Mouse (Mus musculus) hindbrain, embryonic 16.5 days (tissue): ENCODE measurements at regions not wholly inside any gene's neighbourhood (a gene's known extent, or its start where the extent isn't known, plus 50 kb on each side); places are given as distances from the start of the nearest gene placed in this dataset.

Experiments
- ATAC-seq: fragments of 200-750 bp; cut with Nextera tagmentation; 2 replicates; pipeline ENCODE4 v1.8.0; 2017; ENCODE audit warnings: moderate TSS enrichment, moderate library complexity
- H3K27ac ChIP-seq: fragments of 300-500 bp; sonication (generic); 2 replicates; pipeline ENCODE4 v1.5.1; 2014; ENCODE audit warnings: low read depth, mild to moderate bottlenecking, control low read depth, low read length, moderate library complexity
- H3K27me3 ChIP-seq: fragments of 300-500 bp; sonication (generic); replicated peaks from 2 replicates; pipeline ENCODE4 v1.6.1; 2014; ENCODE audit warnings: low read length; ENCODE audit not compliant: control insufficient read depth, insufficient read depth
- H3K36me3 ChIP-seq: fragments of 300-500 bp; sonication (generic); 2 replicates; pipeline ENCODE4 v1.6.1; 2014; ENCODE audit warnings: mild to moderate bottlenecking, low read length, moderate library complexity, mixed read lengths; ENCODE audit not compliant: control insufficient read depth, insufficient read depth
- H3K4me1 ChIP-seq: fragments of 300-500 bp; sonication (generic); 2 replicates; pipeline ENCODE4 v1.6.1; 2014; ENCODE audit warnings: low read depth, low read length; ENCODE audit not compliant: control insufficient read depth, insufficient read depth
- H3K4me2 ChIP-seq: fragments of 300-500 bp; sonication (generic); 2 replicates; pipeline ENCODE4 v1.6.1; 2014; ENCODE audit warnings: mild to moderate bottlenecking, low read length, control low read depth, moderate library complexity
- H3K4me3 ChIP-seq: fragments of 300-500 bp; sonication (generic); 2 replicates; pipeline ENCODE4 v1.5.1; 2014; ENCODE audit warnings: mild to moderate bottlenecking, low read length, control low read depth, moderate library complexity
- H3K9ac ChIP-seq: fragments of 300-500 bp; sonication (generic); 2 replicates; pipeline ENCODE4 v1.6.1; 2014; ENCODE audit warnings: low read depth, mild to moderate bottlenecking, control low read depth, low read length, moderate library complexity
- H3K9me3 ChIP-seq: fragments of 300-500 bp; sonication (generic); 2 replicates; pipeline ENCODE4 v1.6.1; 2014; ENCODE audit warnings: mild to moderate bottlenecking, low read length, moderate library complexity; ENCODE audit not compliant: control insufficient read depth
- WGBS: fragments of 180-500 bp; shearing (Covaris S2); extraction: QIAGEN DNeasy Blood & Tissue Kit; methylation state at CpG from one replicate; pipeline ENCODE4 v1.1.7; 2014; 5-methylcytosine and 5-hydroxymethylcytosine counted together

DNA sequence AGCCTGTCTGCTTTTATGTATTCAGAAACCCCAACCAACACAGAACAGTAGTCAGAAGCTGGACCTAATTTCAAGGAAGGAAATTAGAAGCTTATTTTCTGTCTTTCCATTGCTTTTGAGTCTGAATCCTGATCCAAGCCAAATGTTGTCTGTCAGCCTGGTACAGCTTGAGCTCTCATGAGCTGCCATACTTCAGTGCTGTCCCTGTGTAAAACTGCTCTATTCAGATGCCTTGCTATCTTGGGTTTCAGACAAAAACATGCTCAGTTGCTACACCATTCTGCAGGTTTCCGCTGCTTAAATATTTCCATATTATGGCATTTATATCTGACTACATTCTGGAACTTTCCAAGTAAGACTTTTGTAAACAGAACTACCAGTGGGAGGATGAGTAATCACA is 1403.2 kb downstream of the Epha7 start:
- H3K27ac ChIP-seq = no peak overlapping the region
- no peaks in the 10 kb centered on the region for H3K4me1 ChIP-seq
- H3K9me3 ChIP-seq = no peaks in the 10 kb centered on the region
- ATAC-seq = no peak
- no peaks in the 10 kb centered on the region for H3K36me3 ChIP-seq
- H3K4me3 ChIP-seq = no peak overlapping the region
- H3K9ac ChIP-seq = no peak overlapping the region
- 93% methylated on average over 1 of the region's 1 CpGs for WGBS
- no peaks in the 10 kb centered on the region for H3K27me3 ChIP-seq
- H3K4me2 ChIP-seq = no peak overlapping the region

DNA sequence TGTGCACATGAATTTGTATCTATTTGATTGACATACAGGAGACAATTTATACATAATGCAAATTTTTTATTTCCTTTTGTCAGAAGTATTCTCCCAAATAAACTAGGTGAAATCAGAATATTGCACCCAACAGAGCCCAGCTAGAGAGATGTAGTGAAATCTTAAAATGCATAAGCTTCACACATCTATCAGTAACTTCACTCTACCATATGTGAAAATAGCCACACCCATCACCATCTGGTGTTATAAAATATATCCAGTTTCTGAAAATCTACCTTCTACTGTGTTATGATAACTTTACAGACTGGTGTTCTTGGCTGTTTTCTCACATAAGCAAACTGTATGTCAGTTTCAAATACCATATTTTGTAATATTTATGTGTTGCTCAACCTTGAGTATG is 1414.2 kb downstream of the Epha7 start:
- ATAC-seq = no peak
- Histone ChIP-seq H3K4me2 (no peak overlapping the region), H3K27ac (no peak overlapping the region)

DNA sequence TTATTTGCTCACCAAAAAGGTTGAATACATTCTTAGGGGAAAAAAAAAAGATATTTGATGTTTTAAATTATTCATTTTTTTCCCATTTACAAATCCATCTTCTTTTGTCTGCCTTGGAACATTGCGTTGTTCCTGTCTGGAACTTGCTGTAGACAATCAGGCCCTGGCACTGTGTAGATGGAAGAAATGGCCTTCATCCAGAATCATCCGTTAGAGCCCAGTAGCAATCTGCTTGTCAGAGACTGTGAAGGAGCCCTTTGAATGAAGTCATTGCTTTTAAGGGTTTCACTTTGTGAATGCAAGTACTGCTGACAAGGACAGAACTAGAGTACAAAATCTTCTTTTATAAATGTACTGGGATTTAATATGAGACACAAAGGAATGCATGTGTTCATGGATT is 1449.2 kb downstream of the Epha7 start:
- Histone ChIP-seq H3K4me3 (no peak overlapping the region), H3K9me3 (no peaks in the 10 kb centered on the region), H3K36me3 (no peaks in the 10 kb centered on the region), H3K27ac (no peak overlapping the region), H3K9ac (no peak overlapping the region), H3K4me2 (no peak overlapping the region), H3K27me3 (no peaks in the 10 kb centered on the region), H3K4me1 (no peaks in the 10 kb centered on the region)
- WGBS = 53% methylated on average over 2 of the region's 2 CpGs
- ATAC-seq = no peak

More for the DNA sequence above, 1414.2 kb downstream of the Epha7 start:
- Histone ChIP-seq H3K9me3 (no peaks in the 10 kb centered on the region), H3K4me1 (no peaks in the 10 kb centered on the region), H3K4me3 (no peak overlapping the region), H3K27me3 (no peaks in the 10 kb centered on the region), H3K36me3 (no peaks in the 10 kb centered on the region), H3K9ac (no peak overlapping the region)

DNA sequence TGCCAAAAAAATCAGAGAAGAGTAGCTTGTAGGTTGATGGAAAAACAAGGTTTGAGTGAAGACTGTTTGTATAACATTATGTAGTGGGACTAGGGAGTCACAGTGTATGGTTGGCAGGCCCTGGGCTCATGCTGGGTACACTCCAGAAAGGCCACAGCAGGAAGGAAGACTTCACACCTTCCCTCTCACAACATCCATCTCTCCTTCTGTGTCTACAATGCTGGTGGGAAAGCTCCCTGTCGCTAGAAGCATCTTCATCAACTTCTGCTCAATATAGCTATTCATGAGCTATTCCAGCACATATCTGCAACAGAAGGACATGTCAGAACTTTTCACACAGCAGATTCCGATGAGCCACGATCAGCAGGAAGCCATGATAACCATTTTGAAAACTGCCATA is 1455.1 kb downstream of the Epha7 start:
- Histone ChIP-seq H3K4me3 (no peak overlapping the region), H3K4me2 (no peak overlapping the region), H3K4me1 (no peaks in the 10 kb centered on the region), H3K9ac (no peak overlapping the region), H3K9me3 (no peaks in the 10 kb centered on the region), H3K36me3 (no peaks in the 10 kb centered on the region), H3K27ac (no peak overlapping the region), H3K27me3 (no peaks in the 10 kb centered on the region)
- no peak for ATAC-seq
- 70% methylated on average over 3 of the region's 3 CpGs for WGBS

DNA sequence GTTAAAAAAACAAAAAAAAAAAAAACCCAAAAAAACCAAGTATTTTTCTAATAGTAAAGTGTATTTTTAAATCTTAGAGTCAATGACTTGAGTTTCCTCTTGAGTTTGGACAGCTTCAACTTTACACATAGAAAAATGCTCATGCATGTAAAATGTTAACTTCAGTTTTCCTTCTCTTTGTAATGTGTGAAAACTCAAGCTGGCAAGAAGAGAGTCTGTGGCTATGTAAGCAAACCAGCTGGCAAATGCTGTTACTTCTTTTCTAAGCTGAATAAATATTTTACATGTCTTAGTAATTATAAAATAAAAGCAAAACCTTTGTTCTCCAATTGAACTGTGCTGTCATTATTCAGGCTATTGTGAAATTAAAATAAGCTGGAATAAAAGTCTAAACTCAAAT is 1457.1 kb downstream of the Epha7 start:
- H3K27ac ChIP-seq = no peak overlapping the region
- H3K9ac ChIP-seq = no peak overlapping the region
- H3K4me2 ChIP-seq = no peak overlapping the region
- no peak for ATAC-seq
- H3K36me3 ChIP-seq = no peaks in the 10 kb centered on the region
- no peaks in the 10 kb centered on the region for H3K9me3 ChIP-seq
- no peak overlapping the region for H3K4me3 ChIP-seq
- no peaks in the 10 kb centered on the region for H3K4me1 ChIP-seq
- H3K27me3 ChIP-seq = no peaks in the 10 kb centered on the region

DNA sequence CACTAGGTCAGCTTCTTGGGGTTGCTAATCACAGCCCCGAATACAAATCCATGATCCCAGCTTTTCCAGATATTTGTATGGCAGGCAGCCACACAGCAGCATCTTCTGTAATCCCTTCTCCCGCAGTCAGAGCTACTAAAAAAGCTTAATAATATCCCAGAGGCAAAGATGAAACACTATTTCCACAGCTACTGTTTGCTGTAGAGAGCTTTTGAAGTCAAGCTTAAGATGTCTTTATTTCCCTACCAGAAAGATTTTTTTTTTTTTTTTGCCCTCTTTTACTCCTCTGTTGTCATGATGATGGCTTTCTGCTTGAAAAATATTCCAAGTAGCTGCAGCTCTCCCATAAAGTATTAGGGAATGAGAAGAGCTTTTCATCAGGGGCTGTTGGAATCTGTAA is 1499.5 kb downstream of the Epha7 start:
- no peak overlapping the region for H3K9ac ChIP-seq
- H3K9me3 ChIP-seq = no peaks in the 10 kb centered on the region
- 32% methylated on average over 2 of the region's 2 CpGs for WGBS
- no peaks in the 10 kb centered on the region for H3K36me3 ChIP-seq
- H3K27me3 ChIP-seq = no peaks in the 10 kb centered on the region
- no peak overlapping the region for H3K4me2 ChIP-seq
- peaks cover 4% of the 10 kb centered on the region for H3K4me1 ChIP-seq
- no peak overlapping the region for H3K27ac ChIP-seq
- H3K4me3 ChIP-seq = no peak overlapping the region
- peak; percentile 30; the same call in 1 of the 2 replicates for ATAC-seq

DNA sequence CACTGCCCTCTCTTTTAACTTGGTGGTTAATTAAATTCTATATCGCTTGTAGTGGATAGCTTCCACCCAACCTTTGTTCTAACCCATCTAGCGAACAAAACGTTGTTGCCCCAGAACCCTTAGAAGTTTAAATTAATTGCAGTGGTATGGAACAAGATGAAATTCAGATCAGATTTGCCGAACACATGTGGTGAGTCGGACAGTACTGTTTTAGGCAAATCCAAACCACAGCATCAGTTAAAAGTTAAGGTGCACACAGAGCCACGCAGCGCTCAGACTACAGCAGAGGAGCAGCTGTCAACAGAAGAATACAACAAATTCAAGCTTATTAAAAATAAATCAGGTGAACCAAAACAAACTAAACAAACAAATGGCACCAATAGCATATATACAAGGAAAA is 1500.0 kb downstream of the Epha7 start:
- Histone ChIP-seq H3K4me2 (no peak overlapping the region), H3K4me1 (peaks cover 4% of the 10 kb centered on the region), H3K4me3 (no peak overlapping the region), H3K9ac (no peak overlapping the region), H3K27me3 (no peaks in the 10 kb centered on the region), H3K27ac (no peak overlapping the region), H3K9me3 (no peaks in the 10 kb centered on the region), H3K36me3 (no peaks in the 10 kb centered on the region)
- 48% methylated on average over 7 of the region's 7 CpGs for WGBS
- no peak for ATAC-seq

DNA sequence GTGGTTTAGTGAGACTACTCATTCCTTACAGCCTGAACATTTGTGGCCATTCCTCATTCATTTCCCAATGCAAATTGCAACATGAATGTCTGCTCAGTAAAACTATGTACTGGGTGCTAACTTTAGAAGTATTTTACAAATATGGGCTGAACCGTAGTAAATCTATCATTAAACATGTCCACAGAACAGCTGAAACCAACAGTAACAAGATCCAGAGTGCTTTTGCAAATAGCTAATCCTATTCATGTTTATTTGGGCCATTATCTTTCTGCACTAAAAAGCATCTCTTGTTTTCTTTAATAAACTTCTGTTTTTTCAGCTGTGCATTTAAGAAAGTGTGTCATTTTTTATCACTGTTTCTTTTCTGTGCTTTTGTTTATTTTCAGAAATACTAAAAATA is 1502.4 kb downstream of the Epha7 start:
- no peak for ATAC-seq
- Histone ChIP-seq H3K27me3 (no peaks in the 10 kb centered on the region), H3K4me2 (no peak overlapping the region), H3K27ac (no peak overlapping the region), H3K4me1 (peaks cover 4% of the 10 kb centered on the region), H3K9ac (no peak overlapping the region), H3K4me3 (no peak overlapping the region), H3K9me3 (no peaks in the 10 kb centered on the region), H3K36me3 (no peaks in the 10 kb centered on the region)
- WGBS = 78% methylated on average over 1 of the region's 1 CpGs

DNA sequence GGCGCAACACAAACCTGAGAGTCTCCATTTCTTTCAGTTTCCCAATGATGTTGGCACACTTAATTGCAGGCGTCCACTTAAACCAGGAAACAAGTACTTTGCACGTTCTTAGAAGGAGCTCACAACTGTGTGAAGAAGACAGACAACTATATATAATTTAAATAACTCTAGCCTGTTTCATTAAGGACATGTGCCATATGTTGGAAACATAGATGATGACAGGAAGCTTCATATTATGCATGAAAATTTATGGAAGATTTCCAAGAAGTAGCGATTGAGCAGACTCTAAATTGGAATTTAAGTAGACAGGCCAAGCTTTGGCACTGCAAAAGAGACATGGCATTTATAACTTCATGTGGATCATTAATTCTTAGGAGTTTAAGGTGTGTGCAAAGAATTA is 1504.1 kb downstream of the Epha7 start:
- Histone ChIP-seq H3K27me3 (no peaks in the 10 kb centered on the region), H3K9me3 (no peaks in the 10 kb centered on the region), H3K27ac (no peak overlapping the region), H3K9ac (no peak overlapping the region), H3K4me2 (no peak overlapping the region), H3K4me1 (peaks cover 4% of the 10 kb centered on the region), H3K36me3 (no peaks in the 10 kb centered on the region), H3K4me3 (no peak overlapping the region)
- WGBS = 82% methylated on average over 4 of the region's 4 CpGs
- ATAC-seq = no peak

DNA sequence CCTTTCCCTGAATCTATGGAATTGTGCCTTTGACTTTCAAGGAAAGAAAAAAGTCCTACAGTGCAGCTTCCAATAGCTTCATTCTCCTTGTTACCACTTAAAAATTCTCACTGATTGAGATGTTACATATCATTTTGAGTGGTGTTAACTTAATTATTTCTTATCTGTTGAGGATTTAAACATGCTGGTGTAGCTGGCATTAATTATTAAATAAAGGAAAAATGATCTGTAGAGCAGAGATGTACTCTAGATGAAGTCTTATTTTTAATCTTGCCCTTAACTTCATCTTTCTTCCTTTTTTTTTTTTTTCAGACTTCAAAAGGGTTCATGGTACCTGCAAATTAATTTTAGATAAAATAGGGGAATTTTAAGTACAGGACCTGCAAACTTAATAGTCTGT is 1507.1 kb downstream of the Epha7 start:
- H3K36me3 ChIP-seq = no peaks in the 10 kb centered on the region
- H3K4me3 ChIP-seq = no peak overlapping the region
- H3K27ac ChIP-seq = no peak overlapping the region
- no peaks in the 10 kb centered on the region for H3K27me3 ChIP-seq
- no peak overlapping the region for H3K4me2 ChIP-seq
- no peaks in the 10 kb centered on the region for H3K4me1 ChIP-seq
- no peak overlapping the region for H3K9ac ChIP-seq
- no peaks in the 10 kb centered on the region for H3K9me3 ChIP-seq
- ATAC-seq = no peak
